Mouse (Mus musculus): ENCODE measurements around the gene Tomm6. TPM values are rescaled to one million over a fixed set of nuclear protein-coding genes. Genes with fewer than 3 reads are reported as not detected.
"Not testable (repeated sequence)": the region's sequence is repeated elsewhere in the genome, so short reads cannot be mapped to it uniquely, and the experiment has no call there.

Tomm6 gene
- total RNA-seq, 2 experiments from 2014 or later: 46.4 to 315 TPM

GRCm38 (mm10) chr17:47657901-47658300 is 30.3 kb downstream of the Tomm6 start:
- no peak for ATAC-seq (replicated peaks; ENCODE audit: poor library complexity, severe bottlenecking)

- no peak for ATAC-seq (replicated peaks; ENCODE audit: poor library complexity, severe bottlenecking)
Measured at GRCm38 (mm10) chr17:47655697-47656096, 32.5 kb downstream of the Tomm6 start.

- ATAC-seq (replicated peaks; ENCODE audit: poor library complexity, severe bottlenecking): not testable (repeated sequence)
Measured at GRCm38 (mm10) chr17:47654346-47654745, 33.8 kb downstream of the Tomm6 start.

DNA sequence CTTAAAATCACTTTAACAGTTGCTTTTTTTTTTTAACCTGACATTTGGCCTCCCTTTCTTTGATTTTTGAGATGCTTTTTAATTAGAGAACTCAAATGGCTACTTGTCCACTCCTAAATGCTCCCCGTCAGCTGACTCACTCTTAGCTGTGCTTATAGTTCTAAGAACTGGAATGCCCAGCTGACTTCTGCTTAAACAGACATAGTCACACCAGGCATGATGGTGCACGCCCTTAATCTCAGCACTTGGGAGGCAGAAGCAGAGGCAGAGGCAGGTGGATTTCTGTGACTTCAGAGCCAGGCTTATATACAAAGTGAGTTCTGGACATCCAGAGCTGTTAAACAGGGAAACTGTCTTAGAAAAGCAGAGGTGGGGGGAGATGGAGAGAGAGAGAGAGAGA is 36.2 kb downstream of the Tomm6 start:
- ATAC-seq (replicated peaks; ENCODE audit: poor library complexity, severe bottlenecking): no peak

GRCm38 (mm10) chr17:47648966-47649365 is 39.2 kb downstream of the Tomm6 start:
- ATAC-seq (replicated peaks; ENCODE audit: poor library complexity, severe bottlenecking): no peak

DNA sequence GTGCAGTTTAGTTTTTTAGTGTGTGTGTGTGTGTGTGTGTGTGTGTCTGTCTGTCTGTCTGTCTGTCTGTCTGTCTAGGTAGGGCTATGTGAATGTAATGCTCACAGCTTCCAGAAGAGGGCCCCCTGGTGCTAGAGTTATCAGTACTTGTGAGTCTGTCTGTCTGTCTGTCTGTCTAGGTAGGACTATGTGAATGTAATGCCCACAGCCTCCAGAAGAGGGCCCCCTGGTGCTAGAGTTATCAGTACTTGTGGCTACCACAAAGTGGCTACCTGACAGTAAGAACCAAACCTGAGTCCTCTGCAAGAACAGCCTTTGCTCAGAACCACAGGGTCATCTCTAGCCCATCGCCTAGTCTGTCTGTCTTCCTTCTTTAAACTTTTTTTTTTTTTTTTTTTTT is 41.5 kb downstream of the Tomm6 start:
- peak; percentile 97 for ATAC-seq (replicated peaks; ENCODE audit: poor library complexity, severe bottlenecking)

- ATAC-seq (replicated peaks; ENCODE audit: poor library complexity, severe bottlenecking): no peak
Measured at GRCm38 (mm10) chr17:47642992-47643391, 45.2 kb downstream of the Tomm6 start.

Other genes with a start within 250 kb of the Tomm6 start
- gene Taf8, start 186.1 kb downstream of the Tomm6 start, total RNA-seq (2014; fragmentation: Nextera tagmentation): 13.9 and 23.8 TPM in 2 replicates
- 34.7 and 40.9 TPM in 2 replicates for gene Taf8, start 186.1 kb downstream of the Tomm6 start, total RNA-seq (2017)
- gene Ccnd3, start 183.3 kb downstream of the Tomm6 start, total RNA-seq (2014; fragmentation: Nextera tagmentation): 99.8 and 128 TPM in 2 replicates
- 35.5 and 35.9 TPM in 2 replicates for gene Ccnd3, start 183.3 kb downstream of the Tomm6 start, total RNA-seq (2017)
- 16.2 and 17.8 TPM in 2 replicates for gene Bysl, start 76.9 kb downstream of the Tomm6 start, total RNA-seq (2014; fragmentation: Nextera tagmentation)
- gene Bysl, start 76.9 kb downstream of the Tomm6 start, total RNA-seq (2017): 12.6 and 16.0 TPM in 2 replicates
- 26.3 and 36.3 TPM in 2 replicates for gene Med20, start 76.8 kb downstream of the Tomm6 start, total RNA-seq (2014; fragmentation: Nextera tagmentation)
- gene Med20, start 76.8 kb downstream of the Tomm6 start, total RNA-seq (2017): 25.0 and 29.5 TPM in 2 replicates
- gene Gm20517, start 76.8 kb downstream of the Tomm6 start, total RNA-seq (2014; fragmentation: Nextera tagmentation): 0.41 and 2.2 TPM in 2 replicates
- gene Gm20517, start 76.8 kb downstream of the Tomm6 start, total RNA-seq (2017): 2.5 and 3.1 TPM in 2 replicates
- 4.1 and 6.8 TPM in 2 replicates for gene Usp49, start 57.7 kb downstream of the Tomm6 start, total RNA-seq (2014; fragmentation: Nextera tagmentation)
- gene Usp49, start 57.7 kb downstream of the Tomm6 start, total RNA-seq (2017): 1.5 and 4.1 TPM in 2 replicates
- gene Frs3, start 644 bp upstream of the Tomm6 start, total RNA-seq (2014; fragmentation: Nextera tagmentation): 0.15 TPM in 1 of 2 replicates, not detected in the other
- gene Frs3, start 644 bp upstream of the Tomm6 start, total RNA-seq (2017): 0.22 TPM in 1 of 2 replicates, not detected in the other
- not detected in 2 replicates for gene Gm21981, start 6.1 kb upstream of the Tomm6 start, total RNA-seq (2014; fragmentation: Nextera tagmentation)
- gene Gm21981, start 6.1 kb upstream of the Tomm6 start, total RNA-seq (2017): 1.0 TPM in 1 of 2 replicates, not detected in the other
- gene Prickle4, start 6.3 kb upstream of the Tomm6 start, total RNA-seq (2014; fragmentation: Nextera tagmentation): not detected in 2 replicates
- 0.62 TPM in 1 of 2 replicates, not detected in the other for gene Prickle4, start 6.3 kb upstream of the Tomm6 start, total RNA-seq (2017)
- not detected in 2 replicates for gene Pgc, start 38.5 kb upstream of the Tomm6 start, total RNA-seq (2014; fragmentation: Nextera tagmentation)
- not detected in 2 replicates for gene Pgc, start 38.5 kb upstream of the Tomm6 start, total RNA-seq (2017)
- 6.7 and 9.4 TPM in 2 replicates for gene Tfeb, start 48.6 kb upstream of the Tomm6 start, total RNA-seq (2014; fragmentation: Nextera tagmentation)
- gene Tfeb, start 48.6 kb upstream of the Tomm6 start, total RNA-seq (2017): 6.9 and 7.8 TPM in 2 replicates
- gene Mdfi, start 146.3 kb upstream of the Tomm6 start, total RNA-seq (2014; fragmentation: Nextera tagmentation): 3.7 and 5.5 TPM in 2 replicates
- 2.7 and 4.9 TPM in 2 replicates for gene Mdfi, start 146.3 kb upstream of the Tomm6 start, total RNA-seq (2017)
- gene Foxp4, start 236.3 kb upstream of the Tomm6 start, total RNA-seq (2014; fragmentation: Nextera tagmentation): 16.9 and 29.3 TPM in 2 replicates
- gene Foxp4, start 236.3 kb upstream of the Tomm6 start, total RNA-seq (2017): 3.4 and 4.0 TPM in 2 replicates

Measured in granulocyte monocyte progenitor cell, adult 5-6 weeks (primary cell).